Mouse (Mus musculus) stomach, embryonic 14.5 days (tissue): Measurements from ENCODE around the gene Dock9. TPM values are rescaled to one million over a fixed set of nuclear protein-coding genes. Genes with fewer than 3 reads are reported as not detected.

Source experiments
- ATAC-seq: fragments of 200-750 bp; cut with Nextera tagmentation; 2 replicates; pipeline ENCODE4 v1.8.0; 2017; ENCODE audit warnings: low read depth, moderate TSS enrichment; ENCODE audit not compliant: insufficient number of reproducible peaks, insufficient read depth, low FRiP score
- H3K27ac ChIP-seq: fragments of 300-500 bp; sonication (generic); 2 replicates; pipeline ENCODE4 v1.5.1; 2014; ENCODE audit warnings: mild to moderate bottlenecking, low read length, moderate library complexity, mixed read lengths
- H3K27me3 ChIP-seq: fragments of 300-500 bp; sonication (generic); 2 replicates; pipeline ENCODE4 v1.6.1; 2014; ENCODE audit warnings: low read length, control low read depth, mixed read lengths; ENCODE audit not compliant: control insufficient read depth, insufficient read depth
- H3K36me3 ChIP-seq: fragments of 300-500 bp; sonication (generic); 2 replicates; pipeline ENCODE4 v1.6.1; 2014; ENCODE audit warnings: mild to moderate bottlenecking, control low read depth, low read length, moderate library complexity, mixed read lengths; ENCODE audit not compliant: control insufficient read depth, insufficient read depth
- H3K4me1 ChIP-seq: fragments of 300-500 bp; sonication (generic); 2 replicates; pipeline ENCODE4 v1.6.1; 2014; ENCODE audit warnings: low read length, control low read depth, mixed read lengths; ENCODE audit not compliant: control insufficient read depth, insufficient read depth
- H3K4me2 ChIP-seq: fragments of 300-500 bp; sonication (generic); replicated peaks from 2 replicates; pipeline ENCODE4 v1.6.1; 2014; ENCODE audit warnings: low read depth, low read length, control low read depth
- H3K4me3 ChIP-seq: fragments of 300-500 bp; sonication (generic); 2 replicates; pipeline ENCODE4 v1.5.1; 2014; ENCODE audit warnings: low read depth, low read length, control low read depth
- H3K9ac ChIP-seq: fragments of 300-500 bp; sonication (generic); replicated peaks from 2 replicates; pipeline ENCODE4 v1.6.1; 2014; ENCODE audit warnings: low read depth, mild to moderate bottlenecking, control low read depth, low read length, moderate library complexity, mixed read lengths
- H3K9me3 ChIP-seq: fragments of 300-500 bp; sonication (generic); 2 replicates; pipeline ENCODE4 v1.6.1; 2016; ENCODE audit warnings: low read depth, low read length, control low read depth; ENCODE audit not compliant: control insufficient read depth
- WGBS: fragments of 180-500 bp; shearing (Covaris S2); extraction: QIAGEN DNeasy Blood & Tissue Kit; methylation state at CpG from one replicate; pipeline ENCODE4 v1.1.7; 2014; 5-methylcytosine and 5-hydroxymethylcytosine counted together
- polyA plus RNA-seq: library from polyadenylated mRNA; unstranded; fragments of >200 nt; fragmentation: Nextera tagmentation; extraction: Ambion mirVana; gene quantifications from 2 replicates; pipeline ENCODE4 v1.2.1, GENCODE M21; 2014

Dock9 gene
- polyA plus RNA-seq, 1 experiment from 2014 or later = 28.0 TPM

DNA sequence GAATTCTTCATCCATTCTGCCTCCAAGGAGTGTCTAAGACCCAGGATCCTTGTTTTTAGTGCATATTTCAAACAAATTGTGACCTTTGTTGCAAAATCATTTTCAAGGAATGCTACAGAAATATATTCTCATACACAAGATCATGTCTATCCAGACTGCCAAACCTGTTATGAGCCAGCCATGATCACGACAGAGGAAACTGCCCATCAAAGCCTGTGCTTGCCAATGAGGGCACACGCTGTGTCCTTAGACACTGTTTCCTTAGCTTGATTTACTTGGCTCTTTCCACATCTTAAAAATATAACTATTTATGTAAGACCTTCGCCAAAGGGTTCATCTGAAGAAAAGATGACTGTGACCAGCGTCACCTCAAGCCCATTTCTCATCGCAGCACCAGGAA lies 127.6 kb downstream of the Dock9 start:
- Histone ChIP-seq H3K4me1 (0 out of 2 replicates have a peak, but pooled peaks cover 6% of the 10 kb centered on the region), H3K9ac (no peak overlapping the region), H3K36me3 (no peaks in the 10 kb centered on the region), H3K4me2 (no peak overlapping the region), H3K4me3 (no peak overlapping the region), H3K27me3 (no peaks in the 10 kb centered on the region), H3K27ac (no peak overlapping the region), H3K9me3 (peaks cover 4% of the 10 kb centered on the region; the same call in 1 of the 2 replicates)
- no peak for ATAC-seq
- 69% methylated on average over 5 of the region's 5 CpGs for WGBS

DNA sequence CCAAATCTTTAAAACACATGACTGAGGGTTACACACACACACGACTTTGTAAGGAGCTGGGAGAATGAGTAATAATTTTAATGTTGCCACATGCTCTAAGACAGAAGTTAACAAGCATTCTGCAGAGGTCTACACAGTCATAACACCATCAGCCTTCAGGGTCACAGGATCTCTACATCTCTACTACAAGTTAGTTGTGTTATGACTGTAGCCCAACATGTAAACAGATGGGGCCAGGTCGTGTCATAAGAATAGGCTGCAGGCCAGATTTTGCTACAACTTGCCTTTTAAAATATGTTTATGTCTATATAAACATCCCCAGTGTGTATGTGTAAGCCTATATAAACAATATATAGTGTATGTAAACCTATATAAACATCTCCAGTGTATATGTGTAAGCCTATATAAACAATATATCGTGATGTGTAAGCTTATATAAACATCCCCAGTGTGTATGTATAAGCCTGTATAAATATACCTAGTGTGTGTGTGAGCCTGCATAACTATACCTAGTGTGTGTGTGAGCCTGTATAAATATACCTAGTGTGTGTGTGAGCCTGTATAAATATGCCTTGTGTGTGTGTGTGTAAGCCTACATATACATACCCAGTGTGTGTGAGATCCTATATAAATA lies 130.9 kb downstream of the Dock9 start:
- ATAC-seq = peak; percentile 82; the same call in 1 of the 2 replicates
- WGBS = 26% methylated on average over 3 of the region's 3 CpGs
- Histone ChIP-seq H3K27ac (peak overlapping the region; percentile 66; the same call in 1 of the 2 replicates), H3K36me3 (no peaks in the 10 kb centered on the region), H3K4me2 (no peak overlapping the region), H3K9me3 (no peaks in the 10 kb centered on the region), H3K9ac (no peak overlapping the region), H3K4me1 (0 out of 2 replicates have a peak, but pooled peaks cover 6% of the 10 kb centered on the region), H3K4me3 (no peak overlapping the region), H3K27me3 (no peaks in the 10 kb centered on the region)

DNA sequence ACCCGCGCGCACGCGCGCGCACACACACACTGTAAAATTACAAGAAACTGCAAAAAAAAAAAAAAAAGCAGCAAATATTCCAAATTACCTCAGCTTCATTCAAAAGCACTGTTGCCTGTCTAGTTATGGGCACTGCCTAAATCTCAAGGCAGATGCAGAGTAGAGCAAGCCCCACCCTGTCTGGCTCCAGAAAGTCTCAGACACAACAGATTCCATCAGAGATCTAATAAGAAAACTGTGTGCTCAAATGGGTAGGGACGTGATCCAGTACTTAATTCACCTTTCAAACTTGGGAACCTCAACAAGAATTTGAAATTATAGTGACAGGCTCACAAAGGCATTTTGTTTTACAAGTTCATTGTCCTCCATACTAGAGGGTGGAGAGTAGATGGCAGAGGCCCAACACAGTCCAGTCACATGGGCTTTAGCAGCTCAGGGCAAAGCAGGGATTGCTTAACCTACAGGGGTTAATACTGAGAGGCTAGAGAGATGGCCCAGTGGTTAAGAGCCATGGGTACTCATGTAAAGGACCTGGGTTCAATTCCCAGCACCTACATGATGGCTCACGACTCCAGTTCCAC lies 131.9 kb downstream of the Dock9 start:
- no peak for ATAC-seq
- no peaks in the 10 kb centered on the region for H3K9me3 ChIP-seq
- no peak overlapping the region for H3K9ac ChIP-seq
- peaks cover 8% of the 10 kb centered on the region; the same call in 1 of the 2 replicates for H3K4me1 ChIP-seq
- peak overlapping the region; percentile 66; the same call in 1 of the 2 replicates for H3K27ac ChIP-seq
- H3K4me2 ChIP-seq = no peak overlapping the region
- no peaks in the 10 kb centered on the region for H3K36me3 ChIP-seq
- H3K27me3 ChIP-seq = no peaks in the 10 kb centered on the region
- H3K4me3 ChIP-seq = no peak overlapping the region
- 96% methylated on average over 9 of the region's 9 CpGs for WGBS

DNA sequence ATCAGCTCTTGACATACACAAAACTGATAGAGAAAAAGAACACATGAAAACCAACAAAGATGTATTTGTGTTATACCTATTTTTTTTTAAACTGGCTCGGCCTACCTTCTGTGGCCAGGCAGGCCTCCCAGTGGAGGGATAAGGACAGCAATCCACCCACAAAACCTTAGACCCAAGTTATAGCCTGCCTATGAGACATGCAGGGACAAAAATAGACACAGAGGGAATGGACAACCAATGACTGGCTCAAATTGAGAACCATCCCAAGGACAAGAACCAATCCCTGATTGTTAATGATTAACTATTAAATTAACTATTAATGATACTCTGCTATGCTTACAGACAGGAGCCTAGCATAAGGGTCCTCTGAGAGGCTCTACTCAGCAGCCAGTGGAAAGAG lies 133.7 kb downstream of the Dock9 start:
- WGBS = 90% methylated on average over 1 of the region's 1 CpGs

DNA sequence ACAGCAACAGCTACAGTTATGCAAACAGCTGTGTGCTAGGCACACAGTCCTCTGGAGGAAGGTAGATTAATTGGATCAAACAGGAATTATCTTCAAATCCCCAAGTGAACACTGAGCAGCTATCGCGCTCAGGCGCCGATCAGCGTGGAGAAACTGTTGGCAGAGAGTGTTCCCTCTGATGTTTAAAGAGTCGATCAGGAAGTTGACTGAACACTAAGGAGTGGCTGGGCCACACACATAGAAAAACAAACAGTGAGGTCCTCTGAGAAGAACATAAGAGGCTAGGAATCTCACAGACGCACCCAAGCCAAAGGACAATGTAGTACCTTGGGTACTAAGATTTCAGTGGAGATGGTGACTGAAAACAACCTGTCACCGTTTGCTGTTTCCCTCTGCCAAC lies 136.7 kb downstream of the Dock9 start:
- no peak overlapping the region for H3K4me3 ChIP-seq
- no peak overlapping the region for H3K9ac ChIP-seq
- peaks cover 12% of the 10 kb centered on the region; the same call in 1 of the 2 replicates for H3K4me1 ChIP-seq
- H3K4me2 ChIP-seq = no peak overlapping the region
- ATAC-seq = peak; percentile 60
- peaks cover 13% of the 10 kb centered on the region; the same call in 1 of the 2 replicates for H3K36me3 ChIP-seq
- no peaks in the 10 kb centered on the region for H3K27me3 ChIP-seq
- H3K9me3 ChIP-seq = no peaks in the 10 kb centered on the region
- WGBS = 21% methylated on average over 8 of the region's 8 CpGs
- H3K27ac ChIP-seq = no peak overlapping the region

More for the DNA sequence above, 133.7 kb downstream of the Dock9 start:
- no peak overlapping the region for H3K4me3 ChIP-seq
- no peak overlapping the region for H3K4me2 ChIP-seq
- no peak overlapping the region for H3K9ac ChIP-seq
- no peaks in the 10 kb centered on the region for H3K9me3 ChIP-seq
- peaks cover 15% of the 10 kb centered on the region; the same call in 1 of the 2 replicates for H3K4me1 ChIP-seq
- H3K27ac ChIP-seq = no peak overlapping the region
- H3K36me3 ChIP-seq = no peaks in the 10 kb centered on the region
- no peak for ATAC-seq
- no peaks in the 10 kb centered on the region for H3K27me3 ChIP-seq

DNA sequence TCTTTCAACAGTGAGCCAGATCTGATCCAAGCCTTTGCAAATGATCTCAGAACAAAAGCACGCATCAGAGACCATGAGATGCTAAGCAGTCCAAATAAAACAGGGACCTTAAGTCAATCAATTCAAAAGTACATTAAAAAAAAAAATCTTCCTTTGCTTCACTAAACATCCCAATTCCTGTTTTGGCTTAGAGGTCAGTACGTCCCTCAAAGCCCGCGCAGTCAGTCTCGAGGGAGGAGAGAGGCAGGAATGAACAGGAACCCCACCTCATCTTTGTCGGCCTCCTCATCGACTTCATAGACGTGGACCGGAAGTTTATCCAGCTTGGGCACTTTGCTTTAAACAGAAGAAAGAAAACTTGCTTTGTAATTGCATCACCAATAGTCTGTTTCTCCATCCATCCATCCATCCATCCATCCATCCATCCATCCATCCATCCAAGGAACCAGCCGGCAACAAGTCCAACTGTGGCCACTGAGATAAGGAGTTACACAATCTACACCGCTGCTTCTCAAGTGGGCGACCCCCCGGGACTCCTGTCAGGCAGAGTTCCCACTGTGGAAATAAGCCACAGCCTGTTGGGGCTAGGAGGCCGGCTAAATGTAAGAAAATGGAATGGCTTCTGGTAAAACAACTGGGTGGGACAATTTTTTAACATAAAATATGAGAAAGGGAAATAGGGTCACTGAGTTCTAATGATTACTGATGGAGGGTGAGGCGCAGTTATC lies 137.3 kb downstream of the Dock9 start:
- Histone ChIP-seq H3K4me3 (no peak overlapping the region), H3K4me2 (no peak overlapping the region), H3K27me3 (no peaks in the 10 kb centered on the region), H3K9ac (no peak overlapping the region), H3K9me3 (no peaks in the 10 kb centered on the region), H3K4me1 (peaks cover 12% of the 10 kb centered on the region; the same call in 1 of the 2 replicates), H3K27ac (peak overlapping the region; percentile 11; the same call in 1 of the 2 replicates), H3K36me3 (peaks cover 13% of the 10 kb centered on the region; the same call in 1 of the 2 replicates)
- ATAC-seq = no peak
- WGBS = 63% methylated on average over 15 of the region's 15 CpGs

DNA sequence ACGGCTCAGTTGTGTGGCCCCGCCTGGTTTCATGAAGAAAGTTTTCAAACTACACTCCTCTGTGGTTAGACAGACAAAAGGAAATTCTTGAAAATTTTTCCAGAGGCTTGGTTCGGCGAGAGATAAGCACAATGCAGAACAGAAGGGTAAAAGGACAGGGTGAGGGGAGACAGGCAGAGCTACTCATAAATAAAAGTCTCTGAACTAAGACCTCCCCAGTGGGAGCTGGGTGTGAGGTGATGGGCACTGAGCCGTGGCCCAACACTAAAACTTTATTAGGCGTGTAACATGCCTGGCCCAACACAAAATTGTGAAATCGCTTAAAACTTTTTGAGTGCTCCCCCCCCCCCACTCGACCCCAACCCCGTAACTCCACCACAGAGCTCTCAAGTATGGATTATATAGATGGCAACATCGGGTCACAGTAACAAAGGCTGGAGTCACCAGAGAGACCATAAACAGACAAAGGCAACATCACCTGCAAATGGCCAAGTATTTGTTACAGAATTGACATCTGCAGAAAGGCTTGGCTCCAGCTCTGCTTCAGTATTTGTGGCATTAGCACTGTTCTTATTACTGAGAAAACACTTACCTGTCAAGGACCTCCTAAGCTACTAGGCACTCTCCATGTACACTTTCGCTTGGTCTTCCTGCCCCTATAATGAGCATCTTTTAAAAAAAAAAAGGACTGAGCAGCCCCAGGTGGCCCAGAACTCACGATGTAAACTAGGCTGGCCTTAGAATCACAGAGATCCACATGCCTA lies 138.4 kb downstream of the Dock9 start:
- H3K27me3 ChIP-seq = no peaks in the 10 kb centered on the region
- no peak overlapping the region for H3K27ac ChIP-seq
- H3K4me2 ChIP-seq = no peak overlapping the region
- WGBS = 71% methylated on average over 12 of the region's 12 CpGs
- peaks cover 14% of the 10 kb centered on the region; the same call in 1 of the 2 replicates for H3K4me1 ChIP-seq
- no peak overlapping the region for H3K4me3 ChIP-seq
- H3K9me3 ChIP-seq = no peaks in the 10 kb centered on the region
- H3K9ac ChIP-seq = no peak overlapping the region
- peaks cover 13% of the 10 kb centered on the region; the same call in 1 of the 2 replicates for H3K36me3 ChIP-seq
- no peak for ATAC-seq

DNA sequence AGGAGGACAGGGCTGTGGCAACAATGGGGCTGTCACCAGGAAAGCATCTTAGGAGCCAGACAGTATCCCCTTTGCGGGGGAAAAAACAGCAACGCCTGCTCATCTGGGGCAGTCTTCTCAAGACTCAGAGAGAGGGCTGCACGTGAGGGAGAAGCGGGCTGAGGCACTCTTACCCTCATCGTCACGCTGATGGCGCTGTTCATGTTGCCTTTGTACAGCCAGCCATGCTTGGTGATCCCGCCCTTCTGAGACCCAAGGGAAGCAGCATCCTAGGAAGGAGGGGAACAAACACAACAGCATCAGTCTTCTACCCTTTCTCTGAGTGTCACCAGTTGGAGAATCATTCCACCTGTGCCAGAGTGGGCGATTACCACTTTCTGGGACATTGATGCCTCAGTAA lies 139.1 kb downstream of the Dock9 start:
- Histone ChIP-seq H3K27me3 (no peaks in the 10 kb centered on the region), H3K9me3 (no peaks in the 10 kb centered on the region), H3K4me2 (no peak overlapping the region), H3K36me3 (peaks cover 13% of the 10 kb centered on the region; the same call in 1 of the 2 replicates), H3K9ac (no peak overlapping the region), H3K4me1 (peaks cover 21% of the 10 kb centered on the region; the same call in 1 of the 2 replicates), H3K27ac (no peak overlapping the region), H3K4me3 (no peak overlapping the region)
- 89% methylated on average over 9 of the region's 9 CpGs for WGBS
- ATAC-seq = no peak
